Mouse (Mus musculus): ENCODE results near the gene Fgg. TPM values are rescaled to one million over a fixed set of nuclear protein-coding genes. Genes with fewer than 3 reads are reported as not detected.

The Fgg gene
- total RNA-seq, 2 experiments from 2014 or later: not detected

GRCm38 (mm10) chr3:83004801-83005200, 2.7 kb upstream of the Fgg start:
- TF ChIP-seq CTCF (IDR thresholded peaks at IDR 0.05): no peak

GRCm38 (mm10) chr3:83010291-83010690, 2.8 kb downstream of the Fgg start:
- TF ChIP-seq CTCF (IDR thresholded peaks at IDR 0.05): no peak
- H3K4me3 ChIP-seq: no peak overlapping the region
- no peak overlapping the region for H3K27ac ChIP-seq
- no peak for DNase-seq (ENCODE audit: extremely low spot score in 1 of 2, low spot score in 2 of 2)
- intact Hi-C loops (cut with DNase I): no loop called here

More at GRCm38 (mm10) chr3:83004801-83005200, 2.7 kb upstream of the Fgg start:
- intact Hi-C loops (cut with DNase I): loop anchor here (5.0 to 10.0 kb wide), 2 partner anchors 218 to 900 kb away; no protein-coding TSS in a partner anchor
- H3K4me3 ChIP-seq: no peak overlapping the region
- H3K27ac ChIP-seq: no peak overlapping the region
- DNase-seq (ENCODE audit: extremely low spot score in 1 of 2, low spot score in 2 of 2): no peak

- intact Hi-C loops (cut with DNase I): no loop called here
- no peak for TF ChIP-seq CTCF (IDR thresholded peaks at IDR 0.05)
- no peak for DNase-seq (ENCODE audit: extremely low spot score in 1 of 2, low spot score in 2 of 2)
Observed at GRCm38 (mm10) chr3:83011136-83011535, 3.6 kb downstream of the Fgg start.

GRCm38 (mm10) chr3:83011565-83011964, 4.0 kb downstream of the Fgg start:
- DNase-seq (ENCODE audit: extremely low spot score in 1 of 2, low spot score in 2 of 2): no peak
- H3K4me3 ChIP-seq: no peak overlapping the region
- H3K27ac ChIP-seq: no peak overlapping the region
- no peak for TF ChIP-seq CTCF (IDR thresholded peaks at IDR 0.05)
- intact Hi-C loops (cut with DNase I): no loop called here

More at GRCm38 (mm10) chr3:83011136-83011535, 3.6 kb downstream of the Fgg start:
- Histone ChIP-seq H3K27ac (no peak overlapping the region), H3K4me3 (no peak overlapping the region)

GRCm38 (mm10) chr3:83012636-83013035, 5.1 kb downstream of the Fgg start:
- intact Hi-C loops (cut with DNase I): no loop called here
- no peak overlapping the region for H3K4me3 ChIP-seq
- TF ChIP-seq CTCF (IDR thresholded peaks at IDR 0.05): no peak
- no peak for DNase-seq (ENCODE audit: extremely low spot score in 1 of 2, low spot score in 2 of 2)
- H3K27ac ChIP-seq: no peak overlapping the region

- intact Hi-C loops (cut with DNase I): no loop called here
- H3K4me3 ChIP-seq: no peak overlapping the region
Observed at GRCm38 (mm10) chr3:83013951-83014350, 6.4 kb downstream of the Fgg start.

GRCm38 (mm10) chr3:83016236-83016635, 8.7 kb downstream of the Fgg start:
- DNase-seq (ENCODE audit: extremely low spot score in 1 of 2, low spot score in 2 of 2): no peak
- H3K27ac ChIP-seq: no peak overlapping the region
- TF ChIP-seq CTCF (IDR thresholded peaks at IDR 0.05): no peak
- H3K4me3 ChIP-seq: no peak overlapping the region
- intact Hi-C loops (cut with DNase I): no loop called here

More at GRCm38 (mm10) chr3:83013951-83014350, 6.4 kb downstream of the Fgg start:
- no peak overlapping the region for H3K27ac ChIP-seq
- TF ChIP-seq CTCF (IDR thresholded peaks at IDR 0.05): no peak
- no peak for DNase-seq (ENCODE audit: extremely low spot score in 1 of 2, low spot score in 2 of 2)

GRCm38 (mm10) chr3:83020387-83020786, 12.9 kb downstream of the Fgg start:
- Histone ChIP-seq H3K4me3 (no peak overlapping the region), H3K27ac (no peak overlapping the region)
- DNase-seq (ENCODE audit: extremely low spot score in 1 of 2, low spot score in 2 of 2): no peak
- TF ChIP-seq CTCF (IDR thresholded peaks at IDR 0.05): no peak
- intact Hi-C loops (cut with DNase I): no loop called here

GRCm38 (mm10) chr3:83021176-83021575, 13.7 kb downstream of the Fgg start:
- no peak overlapping the region for H3K27ac ChIP-seq
- DNase-seq (ENCODE audit: extremely low spot score in 1 of 2, low spot score in 2 of 2): no peak
- no peak for TF ChIP-seq CTCF (IDR thresholded peaks at IDR 0.05)
- intact Hi-C loops (cut with DNase I): no loop called here
- H3K4me3 ChIP-seq: no peak overlapping the region

- no peak for DNase-seq (ENCODE audit: extremely low spot score in 1 of 2, low spot score in 2 of 2)
- TF ChIP-seq CTCF (IDR thresholded peaks at IDR 0.05): no peak
- intact Hi-C loops (cut with DNase I): no loop called here
- H3K4me3 ChIP-seq: no peak overlapping the region
- H3K27ac ChIP-seq: no peak overlapping the region
Observed at GRCm38 (mm10) chr3:83025036-83025435, 17.5 kb downstream of the Fgg start.

- no peak for DNase-seq (ENCODE audit: extremely low spot score in 1 of 2, low spot score in 2 of 2)
- no peak for TF ChIP-seq CTCF (IDR thresholded peaks at IDR 0.05)
- Histone ChIP-seq H3K4me3 (no peak within 1 kb of the TSS), H3K27ac (no peak within 1 kb of the TSS)
- intact Hi-C loops (cut with DNase I): no loop called here
Observed at GRCm38 (mm10) chr3:83025475-83026301, 18.2 kb downstream of the Fgg start, which contains the start of gene Fga. Fga (plus strand) TSS chr3:83026076.

GRCm38 (mm10) chr3:83027546-83028251, 20.2 kb downstream of the Fgg start:
- no peak overlapping the region for H3K4me3 ChIP-seq
- TF ChIP-seq CTCF (IDR thresholded peaks at IDR 0.05): no peak
- DNase-seq (ENCODE audit: extremely low spot score in 1 of 2, low spot score in 2 of 2): no peak
- intact Hi-C loops (cut with DNase I): no loop called here
- no peak overlapping the region for H3K27ac ChIP-seq
